In genomic region chr9:60569366-60569765, GRCm38 (mm10) we compare ENCODE assay signal across 26 mouse cellular contexts. TPM values are rescaled to one million over a fixed set of nuclear protein-coding genes. Genes with fewer than 3 reads are reported as not detected.
DNase-seq lines count a peak whose midpoint lies in the region; ATAC-seq lines count a peak whose summit lies in the region.
"Had no signal": no experiment of that assay in that cellular context is flagged by ENCODE, and none has a peak within 500 bp of the region (broad histone marks: within the 10 kb centered on the region; RNA-seq: fewer than 3 reads in every experiment).

No protein-coding gene starts in this region.

- H3K36me3 ChIP-seq in hindbrain, embryonic 12.5 days: no peaks in the 10 kb centered on the region
- H3K36me3 ChIP-seq in hindbrain, embryonic 16.5 days (ENCODE audit: control insufficient read depth, insufficient read depth, low read length): no peaks in the 10 kb centered on the region
- H3K36me3 ChIP-seq: hindbrain, embryonic 15.5 days; kidney, embryonic 15.5 days; liver, embryonic 12.5 days had no signal

- H3K9me3 ChIP-seq in hindbrain, embryonic 12.5 days (replicated peaks): no peaks in the 10 kb centered on the region
- no peaks in the 10 kb centered on the region for H3K9me3 ChIP-seq in hindbrain, embryonic 16.5 days (ENCODE audit: control insufficient read depth, low read length)
- H3K9me3 ChIP-seq: forebrain, embryonic 12.5 days; hindbrain, embryonic 15.5 days; kidney, embryonic 15.5 days; liver, embryonic 12.5 days had no signal

- H3K27me3 ChIP-seq in hindbrain, embryonic 12.5 days: no peaks in the 10 kb centered on the region
- no peaks in the 10 kb centered on the region for H3K27me3 ChIP-seq in hindbrain, embryonic 16.5 days (replicated peaks; ENCODE audit: control insufficient read depth, insufficient read depth, low read length)
- H3K27me3 ChIP-seq: forebrain, embryonic 12.5 days; hindbrain, embryonic 15.5 days; kidney, embryonic 15.5 days; liver, embryonic 12.5 days had no signal

- 0 out of 2 replicates have a peak, but pooled peaks cover 3% of the 10 kb centered on the region for H3K4me1 ChIP-seq in hindbrain, embryonic 12.5 days
- H3K4me1 ChIP-seq in hindbrain, embryonic 16.5 days (ENCODE audit: control insufficient read depth, insufficient read depth, low read depth, low read length): no peaks in the 10 kb centered on the region
- H3K4me1 ChIP-seq: forebrain, embryonic 12.5 days had no signal

- DNase-seq in cerebellum, postnatal 25 days: peak; percentile 25 to 41
- no peak for DNase-seq in cerebellum, adult 9-11 months
- DNase-seq in right cerebral cortex, postnatal 10 days (ENCODE audit: low spot score in 2 of 2): peak; percentile 62 to 68
- DNase-seq in right cerebral cortex, postnatal 36 days (ENCODE audit: low spot score in 2 of 2): no peak
- DNase-seq in brain, embryonic 18.5 days (ENCODE audit: low read depth, low spot score): peak; percentile 14
- no peak for DNase-seq in adipocyte (ENCODE audit: low spot score)
- DNase-seq: adrenal gland, postnatal 25 days; cerebellum, adult 2 months; gastrocnemius, postnatal 10 days; heart, postnatal 36 days; kidney, adult 18-20 months; kidney, postnatal 25 days; liver, postnatal 0 days; lung, postnatal 10 days; thymus, postnatal 14 days had no signal

- H3K27ac ChIP-seq in hindbrain, embryonic 12.5 days: 0 out of 2 replicates have a peak overlapping the region, but pooled peaks have one; percentile 1
- H3K27ac ChIP-seq in hindbrain, embryonic 16.5 days (ENCODE audit: low read depth, low read length): no peak overlapping the region
- H3K27ac ChIP-seq: forebrain, embryonic 12.5 days; hindbrain, embryonic 15.5 days; kidney, embryonic 15.5 days; left cerebral cortex, adult 2 months; liver, embryonic 12.5 days; macrophage had no signal

- H3K4me3 ChIP-seq in hindbrain, embryonic 12.5 days: no peak overlapping the region
- no peak overlapping the region for H3K4me3 ChIP-seq in hindbrain, embryonic 16.5 days (ENCODE audit: low read length)
- H3K4me3 ChIP-seq: erythroblast, embryonic 14.5 days; forebrain, embryonic 12.5 days; hindbrain, embryonic 15.5 days; kidney, embryonic 15.5 days; left cerebral cortex, adult 2 months; liver, embryonic 12.5 days had no signal

- ATAC-seq in hindbrain, embryonic 12.5 days (ENCODE audit: low FRiP score): no peak
- no peak for ATAC-seq in hindbrain, embryonic 16.5 days
- ATAC-seq: liver, embryonic 12.5 days; liver, postnatal 0 days; midbrain, embryonic 16.5 days had no signal

- WGBS in hindbrain, embryonic 12.5 days: 68% methylated on average over 2 of the region's 2 CpGs
- 54% methylated on average over 2 of the region's 2 CpGs for WGBS in hindbrain, embryonic 16.5 days

- H3K4me2 ChIP-seq in hindbrain, embryonic 12.5 days (replicated peaks): no peak overlapping the region
- H3K4me2 ChIP-seq in hindbrain, embryonic 16.5 days (ENCODE audit: low read length): no peak overlapping the region
- H3K4me2 ChIP-seq: forebrain, embryonic 12.5 days; heart, embryonic 11.5 days; hindbrain, embryonic 15.5 days; kidney, embryonic 15.5 days; liver, embryonic 12.5 days had no signal

- no peak overlapping the region for H3K9ac ChIP-seq in hindbrain, embryonic 12.5 days
- H3K9ac ChIP-seq in hindbrain, embryonic 16.5 days (ENCODE audit: low read depth, low read length): no peak overlapping the region
- H3K9ac ChIP-seq: forebrain, embryonic 12.5 days; hindbrain, embryonic 15.5 days; kidney, embryonic 15.5 days; liver, embryonic 12.5 days; liver, postnatal 0 days had no signal

RNA-seq across cellular contexts. Expression of gene Thsd4, which starts 47.5 kb away (rescaled TPM):
- 9.3 and 11.6 TPM in 2 replicates for polyA plus RNA-seq in hindbrain, embryonic 12.5 days (2016; fragmentation: Nextera tagmentation; extraction: Ambion mirVana)
- 4.5 and 6.4 TPM in 2 replicates for polyA plus RNA-seq in hindbrain, embryonic 16.5 days (2015; fragmentation: Nextera tagmentation; extraction: Ambion mirVana)
- polyA plus RNA-seq: macrophage had no signal

Comparison
In these comparisons a context has a peak if more than half of its experiments do, and no peak if none do; other contexts are left out.
1. DNase-seq: peak in cerebellum, postnatal 25 days (2 of 2), right cerebral cortex, postnatal 10 days (2 of 2) and brain, embryonic 18.5 days (single experiment); none in cerebellum, adult 9-11 months (single experiment), right cerebral cortex, postnatal 36 days (0 of 2) and adipocyte (single experiment).